Mouse (Mus musculus): ENCODE data around the gene Elp5.

Elp5 gene

GRCm38 (mm10) chr11:70014880-70015558, 32.7 kb upstream of the Elp5 start, which contains the start of gene Acadvl:
Acadvl (minus strand) TSS chr11:70015411.
- ATAC-seq (ENCODE audit: low TSS enrichment): peak; percentile 78

- no peak for ATAC-seq (ENCODE audit: low TSS enrichment)
Measured at GRCm38 (mm10) chr11:70014051-70014450, 31.7 kb upstream of the Elp5 start.

DNA sequence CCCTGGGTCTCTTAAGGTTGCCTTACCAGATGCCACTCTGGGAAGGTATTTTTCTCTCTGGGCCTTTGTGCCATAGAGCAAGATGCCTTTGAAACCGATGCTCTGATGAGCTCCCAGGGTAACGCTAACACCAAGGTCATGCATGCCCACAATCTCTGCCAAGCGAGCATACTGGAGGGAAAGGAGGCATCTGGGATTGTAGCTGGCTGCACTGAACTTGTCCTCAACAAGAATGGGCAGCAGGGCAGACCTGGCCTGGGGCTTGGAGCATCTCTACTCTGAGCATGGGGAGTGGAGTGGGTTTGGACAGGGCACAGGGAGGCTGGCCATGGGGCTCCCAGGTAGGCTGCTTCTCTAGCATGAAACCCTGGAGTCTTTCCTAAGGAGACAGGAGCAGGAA, 31.1 kb upstream of the Elp5 start:
- ATAC-seq (ENCODE audit: low TSS enrichment): no peak

DNA sequence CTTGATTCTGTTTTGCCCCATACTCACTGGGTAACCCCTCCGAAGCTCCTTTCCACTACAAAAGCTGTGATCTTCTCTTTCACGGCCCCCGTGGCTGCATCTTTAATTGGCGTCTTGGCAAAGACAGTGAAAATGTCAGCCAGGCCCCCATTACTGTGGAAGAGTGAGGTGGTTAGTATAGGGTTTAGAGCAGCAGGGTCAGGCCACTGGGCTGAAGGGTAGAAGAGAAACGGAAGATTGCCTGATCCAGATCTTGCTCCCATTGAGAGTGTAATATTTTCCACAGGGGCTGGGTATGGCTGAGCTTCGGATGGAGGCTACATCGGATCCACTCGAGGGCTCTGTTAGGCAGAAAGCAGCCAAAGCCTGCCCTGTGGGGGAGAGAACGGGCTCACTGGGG, 30.6 kb upstream of the Elp5 start:
- no peak for ATAC-seq (ENCODE audit: low TSS enrichment)

- ATAC-seq (ENCODE audit: low TSS enrichment): no peak
Measured at GRCm38 (mm10) chr11:70010961-70011360, 28.6 kb upstream of the Elp5 start.

- ATAC-seq (ENCODE audit: low TSS enrichment): no peak
Measured at GRCm38 (mm10) chr11:70010548-70010947, 28.2 kb upstream of the Elp5 start.

DNA sequence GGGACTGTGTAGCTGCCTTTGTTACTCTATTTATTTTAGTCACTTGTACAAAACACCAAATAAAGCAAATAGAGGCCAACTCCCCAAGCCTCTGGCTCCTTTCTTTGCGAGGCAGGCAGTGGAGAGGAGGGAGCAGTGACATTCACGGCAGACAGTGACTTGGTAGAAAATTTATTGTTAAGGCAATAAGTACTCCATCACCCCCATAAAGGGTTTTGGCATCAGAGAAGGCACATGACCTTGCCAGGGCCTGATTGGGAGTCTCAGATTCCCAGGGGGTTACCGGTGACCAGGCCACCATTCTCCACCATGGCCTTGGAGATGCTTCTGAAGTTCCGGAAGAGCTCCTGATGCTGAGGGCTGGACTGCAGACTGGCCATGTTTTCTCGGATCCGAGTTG, 27.7 kb upstream of the Elp5 start:
- no peak for ATAC-seq (ENCODE audit: low TSS enrichment)

DNA sequence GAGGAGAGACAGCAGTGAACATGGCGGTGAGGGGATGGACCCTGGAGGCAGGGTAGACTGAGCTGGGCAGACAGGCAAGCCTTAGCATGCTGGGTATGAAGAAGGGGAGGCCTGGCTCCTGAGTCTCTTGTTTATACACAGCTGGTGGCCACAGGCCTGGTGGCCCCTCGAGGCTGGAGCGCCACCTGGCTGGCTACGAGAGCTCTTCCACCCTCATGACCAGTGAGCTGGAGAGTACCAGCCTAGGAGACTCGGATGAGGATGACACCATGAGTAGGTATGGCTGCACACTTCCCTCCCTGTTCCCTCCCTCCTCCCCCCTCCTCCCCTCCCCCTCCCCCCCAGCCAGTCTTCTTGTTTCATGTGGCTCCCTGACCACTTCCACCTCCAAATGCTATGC, 23.2 kb upstream of the Elp5 start:
- ATAC-seq (ENCODE audit: low TSS enrichment): no peak

DNA sequence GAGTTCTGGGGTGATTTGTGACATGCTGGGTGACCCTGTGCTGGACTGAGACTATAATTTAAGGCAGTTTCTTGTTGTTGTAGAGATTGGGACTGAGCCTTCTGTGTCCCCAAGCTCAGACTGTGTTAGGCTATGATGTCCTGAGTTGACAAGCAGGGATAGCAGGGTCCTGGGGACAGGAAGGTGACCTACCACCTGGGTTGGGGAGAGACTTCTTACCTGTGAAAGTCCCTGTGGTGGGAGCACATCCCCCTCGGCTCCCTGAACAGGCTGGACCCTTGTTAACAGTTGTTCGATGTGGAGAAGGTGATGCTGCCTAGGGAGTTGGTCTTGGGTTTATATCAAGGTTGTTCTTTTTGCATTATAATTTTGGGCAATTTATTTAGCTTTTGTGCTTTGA, 20.2 kb upstream of the Elp5 start:
- ATAC-seq (ENCODE audit: low TSS enrichment): no peak

GRCm38 (mm10) chr11:70001865-70002264, 19.5 kb upstream of the Elp5 start:
- no peak for ATAC-seq (ENCODE audit: low TSS enrichment)

DNA sequence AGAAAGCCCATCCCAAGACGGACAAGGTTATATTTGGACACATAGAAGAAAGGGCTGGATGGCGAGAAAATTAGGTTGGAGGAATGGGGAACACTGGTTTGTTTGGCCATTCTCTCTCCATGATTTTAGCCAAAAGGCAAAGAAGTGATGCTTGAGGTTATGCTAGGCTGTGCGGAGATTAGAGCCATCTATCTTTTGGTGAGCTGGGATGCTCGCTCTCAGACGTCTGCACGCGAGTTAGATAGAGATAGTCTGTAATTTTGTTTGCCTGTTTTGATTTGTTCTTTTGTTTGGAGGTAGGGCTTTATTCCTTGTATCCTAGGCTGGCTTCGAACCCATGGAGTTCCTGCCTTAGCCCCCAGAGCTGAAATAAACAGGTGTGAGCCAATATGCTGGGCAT, 18.8 kb upstream of the Elp5 start:
- no peak for ATAC-seq (ENCODE audit: low TSS enrichment)

GRCm38 (mm10) chr11:70000396-70000898, 18.1 kb upstream of the Elp5 start, which contains the start of gene Dvl2:
Dvl2 (plus strand) TSS chr11:70000595.
- ATAC-seq (ENCODE audit: low TSS enrichment): peak; percentile 45

- no peak for ATAC-seq (ENCODE audit: low TSS enrichment)
Measured at GRCm38 (mm10) chr11:69999666-70000065, 17.3 kb upstream of the Elp5 start.

DNA sequence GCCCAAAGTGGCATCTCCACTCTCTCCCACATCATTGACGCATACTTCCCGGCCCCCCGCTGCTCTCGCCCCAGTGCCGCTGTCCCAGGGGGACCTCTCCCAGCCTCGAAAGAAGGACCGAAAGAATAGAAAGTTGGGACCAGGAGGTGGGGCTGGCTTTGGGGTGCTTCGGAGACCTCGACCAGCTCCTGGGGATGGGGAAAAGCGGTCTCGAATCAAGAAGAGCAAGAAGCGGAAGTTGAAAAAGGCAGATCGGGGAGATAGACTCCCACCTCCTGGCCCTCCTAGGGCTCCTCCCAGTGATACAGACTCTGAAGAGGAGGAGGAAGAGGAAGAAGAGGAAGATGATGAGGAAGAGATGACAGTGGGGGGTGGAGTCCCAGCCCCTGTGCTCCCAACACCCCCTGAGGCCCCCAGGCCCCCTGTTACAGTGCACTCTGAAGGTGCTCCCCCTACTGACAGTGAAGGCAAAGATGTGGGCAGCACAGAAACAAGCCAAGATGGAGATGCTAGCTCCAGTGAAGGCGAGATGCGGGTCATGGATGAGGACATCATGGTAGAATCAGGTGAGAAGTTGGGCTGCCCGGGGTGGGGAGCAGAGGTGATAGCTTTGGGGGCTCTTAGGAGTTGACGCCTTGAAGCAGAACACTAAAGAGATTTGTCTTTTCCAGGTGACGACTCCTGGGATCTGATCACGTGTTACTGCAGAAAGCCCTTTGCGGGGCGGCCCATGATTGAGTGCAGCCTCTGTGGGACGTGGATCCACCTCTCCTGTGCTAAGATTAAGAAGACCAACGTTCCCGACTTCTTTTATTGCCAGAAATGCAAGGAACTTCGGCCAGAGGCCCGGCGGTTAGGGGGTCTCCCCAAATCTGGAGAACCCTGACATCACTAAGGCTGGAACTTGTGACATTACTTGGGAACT, 16.5 kb upstream of the Elp5 start:
- ATAC-seq (ENCODE audit: low TSS enrichment): no peak

- no peak for ATAC-seq (ENCODE audit: low TSS enrichment)
Measured at GRCm38 (mm10) chr11:69997070-69997509, 14.8 kb upstream of the Elp5 start.

GRCm38 (mm10) chr11:69996161-69997061, 14.1 kb upstream of the Elp5 start:
- ATAC-seq (ENCODE audit: low TSS enrichment): no peak

DNA sequence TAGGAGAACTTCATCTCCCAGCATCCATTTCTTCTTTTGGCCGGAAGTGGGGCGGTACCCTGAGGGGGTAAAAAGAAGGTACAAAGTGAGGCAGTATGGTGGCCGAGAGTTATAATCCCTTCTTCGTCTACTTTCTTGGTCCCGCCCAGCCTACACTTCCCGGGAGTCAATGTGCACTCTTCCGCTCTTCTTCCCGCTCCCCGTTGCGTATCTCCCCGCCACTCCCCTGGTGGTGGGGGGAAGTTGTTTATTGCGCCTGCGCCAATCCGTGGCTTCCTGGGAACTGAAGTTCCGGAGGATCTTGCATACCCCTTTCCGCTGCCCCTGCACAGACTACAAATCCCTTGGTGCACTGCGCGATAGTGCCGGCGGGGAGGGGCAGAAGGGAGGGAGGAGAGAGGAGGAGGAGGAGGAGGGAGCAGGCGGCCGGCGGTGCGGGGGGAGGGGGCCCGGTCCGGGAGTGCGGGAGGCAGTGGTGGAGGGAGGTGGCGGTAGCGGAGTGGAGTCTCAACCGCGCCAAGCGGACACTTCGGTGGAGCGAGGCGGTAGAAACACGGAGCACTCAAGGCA, 13.2 kb upstream of the Elp5 start, which contains the start of gene Phf23:
Gene Phf23 (plus strand): TSS at position 387 of the 570 bp plus-strand sequence.
- peak; percentile 72 for ATAC-seq (ENCODE audit: low TSS enrichment)

GRCm38 (mm10) chr11:69994401-69995090, 12.2 kb upstream of the Elp5 start:
- no peak for ATAC-seq (ENCODE audit: low TSS enrichment)

DNA sequence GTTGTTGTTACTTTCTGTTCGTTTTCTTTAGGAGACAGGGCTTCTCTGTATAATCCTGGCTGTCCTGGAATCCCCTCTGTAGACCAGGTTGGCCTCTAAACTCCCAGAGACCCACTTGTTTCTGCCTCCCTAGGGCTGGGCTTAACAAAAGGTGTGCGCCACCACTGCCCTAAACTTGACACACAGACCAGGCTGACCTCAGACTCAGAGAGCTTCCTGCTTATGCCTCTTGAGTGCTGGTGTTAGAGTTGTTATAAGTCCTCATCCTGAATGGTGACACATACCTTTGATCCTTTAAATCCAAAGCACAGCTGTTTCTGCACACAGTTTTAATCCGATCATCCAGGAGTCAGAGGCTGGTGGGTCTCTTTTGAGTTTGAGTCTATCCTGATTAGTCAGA, 10.6 kb upstream of the Elp5 start:
- ATAC-seq (ENCODE audit: low TSS enrichment): no peak

DNA sequence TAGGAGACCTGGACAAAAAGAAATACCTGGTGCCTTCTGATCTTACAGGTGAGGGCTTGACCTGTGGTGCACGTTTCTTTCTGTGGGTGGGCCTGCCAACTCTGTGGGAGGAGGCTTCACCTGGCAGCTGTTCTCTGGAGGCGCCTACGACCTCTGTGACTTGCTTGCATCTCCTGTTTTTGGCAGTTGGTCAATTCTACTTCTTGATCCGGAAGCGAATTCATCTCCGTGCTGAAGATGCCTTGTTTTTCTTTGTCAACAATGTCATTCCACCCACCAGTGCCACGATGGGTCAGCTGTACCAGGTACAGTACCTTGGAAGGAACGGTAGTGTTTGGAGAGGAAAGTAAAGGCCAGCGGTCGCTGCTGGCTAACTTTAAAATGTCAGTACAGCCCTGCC, 10.1 kb upstream of the Elp5 start:
- ATAC-seq (ENCODE audit: low TSS enrichment): no peak

DNA sequence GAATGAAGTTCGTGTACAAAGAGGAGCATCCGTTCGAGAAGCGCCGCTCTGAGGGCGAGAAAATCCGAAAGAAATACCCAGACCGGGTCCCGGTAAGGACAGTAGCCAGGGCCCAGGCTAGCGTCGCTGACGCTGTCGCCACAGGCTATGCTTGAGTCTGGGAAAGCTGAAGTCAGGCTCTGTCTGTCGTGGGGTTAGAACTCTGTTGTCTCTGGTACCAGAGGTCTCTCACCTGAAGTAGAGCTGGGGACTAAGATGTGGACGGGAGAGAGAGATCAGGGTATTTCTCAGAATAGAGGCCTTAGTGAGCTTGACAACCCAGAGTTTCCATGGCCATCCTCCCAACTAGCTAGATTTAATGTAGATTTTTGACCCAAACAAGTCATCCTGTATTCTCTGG, 9.4 kb upstream of the Elp5 start:
- ATAC-seq (ENCODE audit: low TSS enrichment): no peak
